Mouse (Mus musculus) stomach, embryonic 16.5 days (tissue): ENCODE data around the gene Phykpl. TPM values are rescaled to one million over a fixed set of nuclear protein-coding genes. Genes with fewer than 3 reads are reported as not detected.
A peak's percentile ranks its signal among the peaks of the same experiment; 100 is the strongest.

Source experiments
- ATAC-seq: fragments of 200-750 bp; cut with Nextera tagmentation; 2 replicates; pipeline ENCODE4 v1.8.0; 2017; ENCODE audit warnings: moderate number of reproducible peaks, moderate TSS enrichment; ENCODE audit not compliant: insufficient read depth, low FRiP score
- H3K27ac ChIP-seq: fragments of 300-500 bp; sonication (generic); 2 replicates; pipeline ENCODE4 v1.5.1; 2014; ENCODE audit warnings: low read length
- H3K27me3 ChIP-seq: fragments of 300-500 bp; sonication (generic); 2 replicates; pipeline ENCODE4 v1.6.1; 2014; ENCODE audit warnings: low read length, control low read depth, mixed read lengths; ENCODE audit not compliant: control insufficient read depth, insufficient read depth
- H3K36me3 ChIP-seq: fragments of 300-500 bp; sonication (generic); 2 replicates; pipeline ENCODE4 v1.6.1; 2014; ENCODE audit warnings: low read length; ENCODE audit not compliant: control insufficient read depth, insufficient read depth
- H3K4me1 ChIP-seq: fragments of 300-500 bp; sonication (generic); 2 replicates; pipeline ENCODE4 v1.6.1; 2014; ENCODE audit warnings: low read length, control low read depth, mixed read lengths; ENCODE audit not compliant: control insufficient read depth, insufficient read depth
- H3K4me2 ChIP-seq: fragments of 300-500 bp; sonication (generic); 2 replicates; pipeline ENCODE4 v1.6.1; 2014; ENCODE audit warnings: low read depth, low read length, mixed read lengths
- H3K4me3 ChIP-seq: fragments of 300-500 bp; sonication (generic); replicated peaks from 2 replicates; pipeline ENCODE4 v1.5.1; 2014; ENCODE audit warnings: mild to moderate bottlenecking, low read length
- H3K9ac ChIP-seq: fragments of 300-500 bp; sonication (generic); 2 replicates; pipeline ENCODE4 v1.6.1; 2014; ENCODE audit warnings: low read length
- H3K9me3 ChIP-seq: fragments of 300-500 bp; sonication (generic); replicated peaks from 2 replicates; pipeline ENCODE4 v1.6.1; 2016; ENCODE audit warnings: low read length, control low read depth; ENCODE audit not compliant: control insufficient read depth
- WGBS: fragments of 180-500 bp; shearing (Covaris S2); extraction: QIAGEN DNeasy Blood & Tissue Kit; methylation state at CpG from one replicate; pipeline ENCODE4 v1.1.7; 2014; 5-methylcytosine and 5-hydroxymethylcytosine counted together
- polyA plus RNA-seq: library from polyadenylated mRNA; unstranded; fragments of >200 nt; fragmentation: Nextera tagmentation; extraction: Ambion mirVana; gene quantifications from 2 replicates; pipeline ENCODE4 v1.2.1, GENCODE M21; 2015

Phykpl gene
- polyA plus RNA-seq, 1 experiment from 2014 or later = 20.1 TPM

DNA sequence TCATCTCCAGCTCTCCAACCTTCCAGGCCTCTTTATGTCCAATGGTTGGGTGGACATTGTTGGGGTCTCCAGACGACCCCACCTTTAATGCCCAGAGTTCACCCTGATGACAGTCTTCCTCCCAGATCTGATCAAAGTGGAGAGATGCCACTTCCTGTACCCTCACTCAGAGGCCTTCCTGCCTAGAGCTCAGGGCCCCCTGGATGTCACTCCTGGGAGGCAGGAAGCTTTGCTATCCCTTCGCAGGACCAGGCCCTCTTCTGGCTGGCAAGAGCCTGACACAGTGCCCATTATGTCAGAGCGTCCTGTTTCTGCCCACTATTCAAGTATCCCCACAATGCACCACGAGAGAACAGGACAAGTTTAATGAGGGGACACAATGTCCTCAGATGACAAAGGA is 5.5 kb upstream of the Phykpl start:
- no peak for ATAC-seq
- peaks cover 4% of the 10 kb centered on the region for H3K4me1 ChIP-seq
- no peaks in the 10 kb centered on the region for H3K9me3 ChIP-seq
- H3K27ac ChIP-seq = no peak overlapping the region
- no peak overlapping the region for H3K4me2 ChIP-seq
- H3K27me3 ChIP-seq = no peaks in the 10 kb centered on the region
- no peaks in the 10 kb centered on the region for H3K36me3 ChIP-seq
- H3K9ac ChIP-seq = no peak overlapping the region
- 70% methylated on average over 4 of the region's 4 CpGs for WGBS
- H3K4me3 ChIP-seq = no peak overlapping the region

DNA sequence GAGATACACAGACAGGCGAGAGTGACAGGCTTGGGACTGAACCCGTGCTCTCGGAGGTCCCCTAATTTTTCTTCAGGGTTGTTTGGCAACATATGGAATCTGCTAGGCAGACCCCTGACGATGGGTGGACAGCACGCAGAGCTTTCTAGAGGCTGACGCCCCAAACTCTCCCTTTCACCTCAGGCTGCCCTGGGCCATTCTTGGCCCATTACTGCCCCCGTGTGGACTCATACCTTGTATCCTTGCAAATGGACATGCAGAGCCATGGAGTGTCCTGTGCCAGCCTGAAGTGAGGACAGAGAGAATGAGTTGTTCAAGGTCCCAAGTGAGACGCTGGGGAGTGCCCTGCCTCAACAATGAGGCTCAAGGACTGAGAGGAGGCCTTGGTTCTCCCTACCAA is 1.8 kb upstream of the Phykpl start:
- Histone ChIP-seq H3K4me2 (no peak overlapping the region), H3K4me3 (no peak overlapping the region), H3K27ac (no peak overlapping the region), H3K4me1 (peaks cover 12% of the 10 kb centered on the region), H3K36me3 (peaks cover 8% of the 10 kb centered on the region; the same call in 1 of the 2 replicates), H3K9me3 (no peaks in the 10 kb centered on the region), H3K9ac (no peak overlapping the region), H3K27me3 (no peaks in the 10 kb centered on the region)
- WGBS = 21% methylated on average over 8 of the region's 8 CpGs
- no peak for ATAC-seq

DNA sequence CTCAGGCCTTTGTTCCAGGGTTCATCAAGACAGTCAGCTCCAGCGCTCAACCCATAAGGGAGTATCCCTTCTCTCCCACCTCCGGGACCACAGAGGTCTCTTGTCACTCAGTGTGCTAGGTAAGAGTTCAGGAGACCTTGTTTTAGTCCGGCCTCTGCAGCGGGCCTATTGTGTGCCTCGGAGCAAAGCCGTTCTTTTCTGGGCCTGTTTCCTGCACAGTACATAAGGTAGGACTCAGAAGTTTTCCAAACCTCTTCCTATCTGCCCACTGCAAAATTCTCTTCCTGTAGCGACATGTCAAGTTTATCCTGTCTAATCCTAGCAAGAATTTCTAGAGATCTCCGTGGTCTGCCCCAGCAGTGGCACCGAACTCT is 513 bp upstream of the Phykpl start:
- H3K9me3 ChIP-seq = no peaks in the 10 kb centered on the region
- H3K4me1 ChIP-seq = peaks cover 12% of the 10 kb centered on the region
- peak overlapping the region; percentile 71 for H3K4me3 ChIP-seq
- peak overlapping the region; percentile 91 for H3K27ac ChIP-seq
- WGBS = 14% methylated on average over 9 of the region's 9 CpGs
- peak; percentile 11; the same call in 1 of the 2 replicates for ATAC-seq
- H3K9ac ChIP-seq = peak overlapping the region; percentile 91
- H3K36me3 ChIP-seq = peaks cover 12% of the 10 kb centered on the region; the same call in 1 of the 2 replicates
- no peaks in the 10 kb centered on the region for H3K27me3 ChIP-seq
- peak overlapping the region; percentile 68 for H3K4me2 ChIP-seq

DNA sequence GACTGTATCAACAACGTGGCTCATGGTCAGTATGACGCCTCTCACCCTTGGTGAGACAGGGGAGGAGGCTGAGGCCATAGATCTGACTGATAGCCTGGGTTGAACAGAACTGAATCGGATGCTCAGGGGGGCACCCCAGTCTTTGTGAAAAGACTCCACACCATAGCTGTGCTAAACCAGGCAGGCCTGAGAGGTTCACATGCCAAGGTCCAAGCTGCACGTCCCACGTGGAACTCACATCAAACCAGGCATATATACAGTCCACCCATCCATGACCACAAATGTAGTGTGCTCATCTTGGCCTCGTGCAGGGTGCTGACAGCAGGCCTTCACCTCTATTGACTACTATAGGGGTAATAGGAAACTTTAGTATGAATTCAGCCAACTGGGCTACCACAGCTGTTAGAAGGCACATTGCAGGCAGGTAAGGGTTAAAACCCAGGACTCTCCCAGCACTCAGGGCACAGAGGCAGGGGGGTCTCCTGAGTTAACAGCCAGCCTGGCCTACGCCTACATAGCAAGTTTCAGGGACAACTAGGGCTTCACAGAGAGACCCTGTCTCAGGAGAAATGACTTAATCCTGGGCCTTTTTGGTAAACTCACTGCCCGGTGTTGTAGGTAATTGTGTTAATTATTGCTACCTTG is 1.2 kb downstream of the Phykpl start:
- H3K36me3 ChIP-seq = peaks cover 16% of the 10 kb centered on the region; the same call in 1 of the 2 replicates

DNA sequence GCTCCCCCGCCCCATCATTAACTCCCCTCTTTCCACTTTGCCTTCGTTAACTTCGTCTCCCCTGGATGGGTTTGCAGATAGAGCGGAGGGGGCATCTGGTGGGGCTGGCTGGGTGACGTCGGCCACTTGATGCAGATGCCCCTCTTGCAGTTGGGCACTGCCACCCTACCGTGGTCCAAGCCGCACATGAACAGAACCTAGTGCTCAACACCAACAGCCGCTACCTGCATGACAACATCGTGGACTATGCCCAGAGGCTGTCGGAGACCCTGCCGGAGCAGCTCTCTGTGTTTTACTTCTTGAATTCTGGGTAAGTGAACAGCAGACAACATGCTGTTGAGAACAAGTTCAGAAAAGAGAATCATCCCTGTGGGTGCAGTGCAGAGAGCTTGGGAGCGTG is 1.9 kb downstream of the Phykpl start:
- Histone ChIP-seq H3K4me3 (no peak overlapping the region), H3K9me3 (no peaks in the 10 kb centered on the region), H3K27ac (no peak overlapping the region), H3K4me1 (peaks cover 12% of the 10 kb centered on the region), H3K4me2 (no peak overlapping the region), H3K9ac (no peak overlapping the region), H3K27me3 (no peaks in the 10 kb centered on the region), H3K36me3 (peaks cover 18% of the 10 kb centered on the region; the same call in 1 of the 2 replicates)
- no peak for ATAC-seq
- 90% methylated on average over 13 of the region's 13 CpGs for WGBS

More for the DNA sequence above, 1.2 kb downstream of the Phykpl start:
- peak overlapping the region; percentile 91; the same call in 1 of the 2 replicates for H3K27ac ChIP-seq
- peak overlapping the region; percentile 91 for H3K9ac ChIP-seq
- peak overlapping the region; percentile 71 for H3K4me3 ChIP-seq
- peak overlapping the region; percentile 71 for H3K4me2 ChIP-seq
- peaks cover 12% of the 10 kb centered on the region for H3K4me1 ChIP-seq
- no peak for ATAC-seq
- H3K27me3 ChIP-seq = no peaks in the 10 kb centered on the region
- WGBS = 54% methylated on average over 8 of the region's 8 CpGs
- no peaks in the 10 kb centered on the region for H3K9me3 ChIP-seq

DNA sequence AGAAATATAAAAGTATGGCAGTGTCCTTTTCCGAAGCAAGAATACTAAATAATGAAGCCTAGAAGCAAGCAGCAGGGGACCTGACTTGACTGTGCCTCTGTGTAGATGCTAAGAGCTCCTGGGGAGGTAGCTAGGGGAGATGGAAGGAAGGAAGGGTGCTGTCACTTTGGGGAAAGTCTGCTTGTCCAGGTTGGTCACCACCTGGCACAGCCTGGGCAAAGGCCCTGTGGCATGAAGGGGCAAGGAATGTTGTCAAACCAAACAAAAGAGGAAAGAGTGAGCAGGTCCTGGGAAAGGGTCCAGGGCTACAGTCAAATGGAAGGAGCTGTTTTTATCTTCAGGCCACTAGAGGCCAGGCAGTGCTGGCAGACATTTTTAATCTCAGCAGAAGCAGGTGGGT is 2.5 kb downstream of the Phykpl start:
- H3K27ac ChIP-seq = no peak overlapping the region
- no peak for ATAC-seq
- H3K4me3 ChIP-seq = no peak overlapping the region
- H3K9ac ChIP-seq = no peak overlapping the region
- H3K27me3 ChIP-seq = no peaks in the 10 kb centered on the region
- WGBS = 90% methylated on average over 1 of the region's 1 CpGs
- H3K4me1 ChIP-seq = peaks cover 12% of the 10 kb centered on the region
- H3K4me2 ChIP-seq = no peak overlapping the region
- H3K9me3 ChIP-seq = no peaks in the 10 kb centered on the region
- peaks cover 18% of the 10 kb centered on the region; the same call in 1 of the 2 replicates for H3K36me3 ChIP-seq

DNA sequence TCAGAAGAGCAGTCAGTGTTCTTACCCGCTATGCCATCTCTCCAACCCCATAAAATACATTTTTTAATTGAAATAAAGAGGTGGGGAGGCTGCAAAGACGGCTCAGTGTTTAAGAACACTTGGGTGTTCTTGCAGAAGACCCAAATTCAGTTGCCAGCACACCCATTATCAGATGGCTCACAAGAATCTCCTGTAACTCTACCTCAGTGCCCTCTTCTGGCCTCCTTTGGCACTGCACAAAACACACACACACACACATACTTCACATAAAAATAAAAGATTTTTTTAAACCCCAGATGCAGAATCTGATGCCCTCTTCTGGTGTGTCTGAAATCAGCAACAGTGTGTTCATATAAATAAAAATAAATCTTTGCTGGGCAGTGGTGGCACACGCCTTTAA is 4.3 kb downstream of the Phykpl start:
- Histone ChIP-seq H3K27me3 (no peaks in the 10 kb centered on the region), H3K27ac (no peak overlapping the region), H3K4me1 (peaks cover 10% of the 10 kb centered on the region), H3K4me2 (no peak overlapping the region), H3K4me3 (no peak overlapping the region), H3K9ac (no peak overlapping the region), H3K36me3 (peaks cover 20% of the 10 kb centered on the region; the same call in 1 of the 2 replicates), H3K9me3 (no peaks in the 10 kb centered on the region)
- WGBS = 95% methylated on average over 3 of the region's 3 CpGs
- ATAC-seq = no peak

DNA sequence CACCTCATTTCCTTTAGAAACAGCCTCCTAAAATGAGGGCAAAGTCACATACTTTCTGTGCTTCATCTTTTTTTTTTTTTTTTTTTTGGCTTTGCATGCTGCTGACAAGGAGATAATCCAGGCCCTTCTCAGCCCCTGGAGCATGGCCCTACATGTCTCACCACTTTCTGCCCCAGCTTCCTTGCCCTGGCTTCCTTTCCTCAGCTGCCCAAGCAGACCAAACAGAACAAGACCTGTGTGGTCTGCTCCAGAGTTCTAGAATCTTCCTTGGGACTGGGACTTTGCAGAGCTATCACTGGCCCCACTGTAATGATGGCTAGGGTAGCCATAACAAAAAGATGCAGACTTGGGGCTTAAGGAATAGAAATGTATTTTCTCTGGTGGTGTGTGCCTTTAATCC is 5.4 kb downstream of the Phykpl start:
- no peaks in the 10 kb centered on the region for H3K27me3 ChIP-seq
- no peak overlapping the region for H3K4me3 ChIP-seq
- peaks cover 7% of the 10 kb centered on the region for H3K4me1 ChIP-seq
- peaks cover 28% of the 10 kb centered on the region for H3K36me3 ChIP-seq
- no peak for ATAC-seq
- no peak overlapping the region for H3K27ac ChIP-seq
- H3K4me2 ChIP-seq = no peak overlapping the region
- no peak overlapping the region for H3K9ac ChIP-seq
- no peaks in the 10 kb centered on the region for H3K9me3 ChIP-seq

DNA sequence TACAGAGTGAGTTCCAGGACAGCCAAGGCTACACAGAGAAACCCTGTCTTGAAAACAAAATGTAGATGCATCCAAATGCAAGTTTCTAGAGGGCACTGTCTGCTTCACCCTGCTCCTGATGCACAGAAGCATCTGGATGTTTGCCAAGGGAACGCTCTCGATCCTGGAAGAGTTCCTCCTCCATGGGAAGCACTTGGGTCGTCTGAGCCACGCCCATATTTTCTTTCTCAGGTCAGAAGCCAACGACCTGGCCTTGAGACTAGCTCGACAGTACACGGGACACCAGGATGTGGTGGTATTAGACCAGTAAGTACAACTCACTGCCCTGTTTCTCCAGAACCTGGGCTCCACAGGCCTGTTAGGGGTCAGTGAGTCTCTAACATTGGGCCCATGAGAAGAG is 6.6 kb downstream of the Phykpl start:
- ATAC-seq = no peak
- Histone ChIP-seq H3K36me3 (peaks cover 38% of the 10 kb centered on the region), H3K4me3 (no peak overlapping the region), H3K4me2 (no peak overlapping the region), H3K9ac (no peak overlapping the region), H3K27ac (no peak overlapping the region), H3K4me1 (no peaks in the 10 kb centered on the region; the same call in 1 of the 2 replicates), H3K27me3 (no peaks in the 10 kb centered on the region), H3K9me3 (no peaks in the 10 kb centered on the region)
- WGBS = 42% methylated on average over 7 of the region's 7 CpGs
